Mouse (Mus musculus): Measurements from ENCODE around the gene Slc16a14.

Gene Slc16a14

GRCm38 (mm10) chr1:84866231-84866630, 68.7 kb downstream of the Slc16a14 start:
- no peak for DNase-seq

DNA sequence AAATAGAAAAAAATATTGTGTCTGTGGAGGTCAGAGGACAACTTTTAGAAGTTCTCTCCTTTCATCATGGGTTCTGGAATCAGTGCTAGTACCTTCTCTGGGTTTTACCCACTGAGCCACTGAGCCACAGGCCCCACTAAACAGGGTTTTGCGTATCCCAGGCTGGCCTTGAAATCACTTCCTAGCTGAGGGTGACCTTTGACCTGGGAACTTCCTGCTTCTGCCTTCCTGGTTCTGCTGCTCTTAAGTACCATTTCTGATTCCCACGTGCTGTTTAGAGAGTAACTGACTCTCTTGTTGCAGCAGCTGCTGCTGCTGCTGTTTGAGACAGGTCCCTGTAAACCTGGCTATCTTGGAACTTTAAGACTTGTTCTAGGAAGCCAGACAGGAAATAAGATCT, 70.3 kb downstream of the Slc16a14 start:
- DNase-seq = no peak

GRCm38 (mm10) chr1:84861255-84861630, 73.7 kb downstream of the Slc16a14 start:
- DNase-seq = no peak

- DNase-seq = no peak
Observed at GRCm38 (mm10) chr1:84860360-84861254, 74.3 kb downstream of the Slc16a14 start.

GRCm38 (mm10) chr1:84859597-84859996, 75.3 kb downstream of the Slc16a14 start:
- DNase-seq = no peak
